Mouse (Mus musculus) embryo, embryonic 9.5 days (tissue): ENCODE measurements at regions not wholly inside any gene's neighbourhood (a gene's known extent, or its start where the extent isn't known, plus 50 kb on each side); places are given as distances from the start of the nearest gene placed in this dataset.

ENCODE experiments used
- DNase-seq: peaks from one replicate; pipeline ENCODE4 v3.0.0-alpha.2; 2017; ENCODE audit errors: extremely low spot score

- no peak for DNase-seq
These were observed 188.1 kb downstream of the Emx2 start for GRCm38 (mm10) chr19:59646231-59646630.

GRCm38 (mm10) chr19:59646656-59647055, 188.5 kb downstream of the Emx2 start:
- DNase-seq, result no peak

DNA sequence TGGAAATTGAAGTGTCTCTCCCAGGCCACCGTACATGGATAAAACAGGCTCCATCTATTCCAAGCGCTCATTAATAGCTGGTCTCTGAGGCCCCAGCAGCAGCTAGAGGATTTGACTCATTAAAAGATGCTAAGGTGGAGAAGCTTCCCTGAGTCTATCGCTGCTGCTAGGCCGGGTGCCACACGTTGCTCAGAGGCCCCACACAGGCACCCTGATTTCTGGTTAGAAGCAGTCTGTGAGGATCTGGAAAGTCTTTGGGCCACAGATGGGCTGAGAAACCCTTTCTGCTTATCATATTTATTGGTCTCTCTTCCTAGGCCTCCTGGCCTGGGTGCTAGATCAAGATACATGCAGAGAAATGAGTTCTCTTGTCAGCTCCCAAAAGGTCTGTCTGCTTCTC, 191.2 kb downstream of the Emx2 start:
- DNase-seq, result no peak

- no peak for DNase-seq
These were observed 192.6 kb downstream of the Emx2 start for GRCm38 (mm10) chr19:59650611-59651329.

- no peak for DNase-seq
These were observed 195.6 kb downstream of the Emx2 start for GRCm38 (mm10) chr19:59653631-59654367.

DNA sequence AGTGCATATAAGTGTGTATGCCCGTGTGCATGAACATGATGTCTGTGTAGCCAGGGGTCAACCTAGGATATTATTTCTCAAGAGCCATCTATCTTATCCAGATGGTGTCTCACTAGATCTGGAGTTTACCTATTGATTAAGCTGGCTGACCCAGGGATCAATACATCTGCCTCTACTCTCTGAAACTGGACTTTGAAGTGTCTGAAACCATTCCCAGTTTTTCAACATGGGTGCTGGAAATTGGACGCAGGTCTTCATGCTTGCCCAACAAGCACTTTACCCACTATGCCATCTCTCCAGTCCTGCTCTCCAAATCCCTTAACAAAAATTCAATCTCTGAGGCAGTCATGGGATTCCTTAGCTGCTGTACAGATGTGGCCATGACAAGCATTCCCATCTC, 197.1 kb downstream of the Emx2 start:
- DNase-seq, result no peak

DNA sequence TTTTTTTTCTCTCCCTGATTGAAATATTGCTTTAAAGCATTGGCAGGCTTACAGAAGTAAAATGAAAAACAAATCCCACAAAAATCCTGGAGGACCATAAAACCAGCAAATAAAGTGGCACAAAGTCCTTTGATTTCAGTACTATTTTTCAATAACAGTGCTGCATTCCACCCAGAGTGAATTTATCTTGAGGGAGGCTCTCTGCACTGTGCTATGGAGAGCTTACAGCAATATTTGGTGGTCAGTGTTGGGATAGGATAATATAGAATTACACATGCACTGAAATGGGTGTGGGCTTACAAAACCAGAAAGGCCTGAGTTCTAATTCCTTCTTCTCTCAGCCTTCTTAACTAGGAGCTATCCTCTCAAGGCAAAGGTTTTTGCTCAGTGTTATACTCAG, 211.6 kb downstream of the Emx2 start:
- DNase-seq, result no peak

DNA sequence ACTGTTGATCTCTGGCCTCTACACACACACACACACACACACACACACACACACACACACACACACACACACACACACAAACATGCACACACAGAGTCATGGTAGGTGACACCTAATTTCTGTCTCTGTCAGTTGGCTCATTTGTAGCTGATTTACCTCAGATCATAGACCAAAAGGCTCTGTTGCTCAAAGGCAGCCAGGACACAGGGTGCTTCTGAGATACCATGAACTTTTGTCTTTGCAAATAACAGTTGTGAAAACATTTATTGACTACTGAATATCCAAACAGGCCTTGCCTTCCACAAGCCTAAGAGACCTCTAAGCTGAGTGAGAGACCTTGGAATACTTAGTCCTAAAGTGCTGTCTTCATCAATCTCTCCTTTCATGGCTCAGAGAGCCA, 215.4 kb downstream of the Emx2 start:
- DNase-seq, result no peak

DNA sequence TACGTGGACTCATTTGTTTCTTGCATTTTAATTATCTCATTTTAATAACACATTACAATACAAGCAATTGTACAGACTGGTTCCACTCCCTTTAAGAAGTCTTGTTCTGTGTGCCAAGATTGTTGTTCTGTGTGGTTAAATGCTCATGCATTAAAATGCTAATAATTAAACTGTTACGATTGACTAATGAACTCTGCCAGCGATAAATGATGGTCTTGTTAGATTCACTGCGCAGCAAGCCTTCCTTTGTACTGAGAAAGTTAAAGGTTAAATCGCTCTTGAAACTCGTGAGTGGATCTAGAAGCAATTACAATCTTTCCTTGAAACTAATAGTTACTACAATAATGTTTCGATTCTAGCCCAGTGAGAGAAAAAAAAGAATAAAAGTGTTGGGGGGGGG, 221.0 kb downstream of the Emx2 start:
- no peak for DNase-seq

DNA sequence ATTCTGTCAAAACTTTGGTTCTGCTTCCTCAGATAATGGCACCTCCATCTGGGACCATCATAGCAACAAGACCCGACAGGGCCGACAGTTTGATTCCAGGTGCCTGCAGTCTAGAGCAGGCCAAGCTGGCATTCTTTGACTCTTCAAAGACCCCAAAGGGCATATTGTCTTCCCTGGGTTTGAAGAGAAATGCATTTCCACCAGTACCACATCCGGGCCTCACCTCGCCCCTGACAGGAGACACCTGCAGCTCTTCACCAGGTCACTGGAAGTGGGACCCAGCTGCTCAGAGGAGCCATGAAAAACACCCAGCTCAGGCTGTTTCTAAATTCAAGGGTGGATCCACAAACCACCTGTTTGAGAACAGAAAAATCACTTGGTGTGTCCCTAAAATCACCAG, 222.2 kb downstream of the Emx2 start:
- no peak for DNase-seq

GRCm38 (mm10) chr19:59684292-59684691, 226.1 kb downstream of the Emx2 start:
- DNase-seq, result no peak

GRCm38 (mm10) chr19:59685826-59686717, 227.9 kb downstream of the Emx2 start:
- DNase-seq, result no peak

DNA sequence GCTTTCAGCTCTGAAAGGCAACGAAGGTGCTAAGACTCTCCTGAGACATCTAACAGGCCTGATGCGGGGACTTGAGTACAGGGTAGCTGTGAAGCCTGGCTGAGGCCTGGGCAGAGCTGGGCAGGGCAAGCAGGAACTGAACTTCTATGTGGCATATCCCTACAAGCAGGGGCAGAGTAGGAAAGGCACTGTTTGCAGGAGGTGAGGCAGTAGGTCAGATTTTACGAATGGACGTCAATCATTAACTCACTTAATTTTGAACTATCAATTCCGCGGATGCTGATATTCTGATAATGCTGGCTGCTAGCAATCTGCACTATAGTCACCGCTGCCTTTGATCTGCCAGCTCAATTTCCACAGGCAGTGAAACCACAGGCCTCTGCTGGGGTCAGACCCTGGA, 229.0 kb downstream of the Emx2 start:
- DNase-seq, result no peak

DNA sequence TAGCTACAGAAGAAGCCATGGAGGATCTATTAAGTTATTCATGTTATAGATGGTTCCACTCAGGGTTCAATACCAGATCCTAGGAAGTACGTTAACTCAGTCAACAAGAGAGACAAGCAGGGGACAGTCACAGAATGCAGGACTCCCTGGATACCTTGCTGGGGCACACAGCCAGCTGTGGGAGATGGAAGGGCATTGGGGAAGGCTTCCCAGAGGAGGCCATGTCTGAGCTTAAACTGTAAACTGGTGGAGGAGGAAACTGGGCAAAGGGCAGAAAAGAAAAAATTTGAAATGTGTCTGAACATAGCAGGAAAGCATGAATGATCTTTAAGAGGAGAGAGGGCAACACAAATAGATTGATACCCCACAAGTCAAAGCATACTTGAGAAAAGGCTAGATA, 229.5 kb downstream of the Emx2 start:
- no peak for DNase-seq

GRCm38 (mm10) chr19:59691541-59692096, 233.4 kb downstream of the Emx2 start:
- DNase-seq, result peak; percentile 14

GRCm38 (mm10) chr19:59697628-59698027, 239.5 kb downstream of the Emx2 start:
- DNase-seq, result no peak

GRCm38 (mm10) chr19:59700187-59700586, 242.0 kb downstream of the Emx2 start:
- no peak for DNase-seq

GRCm38 (mm10) chr19:59707106-59707505, 236.3 kb downstream of the Rab11fip2 start:
- no peak for DNase-seq

GRCm38 (mm10) chr19:59709180-59709579, 234.3 kb downstream of the Rab11fip2 start:
- DNase-seq, result no peak

- no peak for DNase-seq
These were observed 228.4 kb downstream of the Rab11fip2 start for GRCm38 (mm10) chr19:59715086-59715485.

DNA sequence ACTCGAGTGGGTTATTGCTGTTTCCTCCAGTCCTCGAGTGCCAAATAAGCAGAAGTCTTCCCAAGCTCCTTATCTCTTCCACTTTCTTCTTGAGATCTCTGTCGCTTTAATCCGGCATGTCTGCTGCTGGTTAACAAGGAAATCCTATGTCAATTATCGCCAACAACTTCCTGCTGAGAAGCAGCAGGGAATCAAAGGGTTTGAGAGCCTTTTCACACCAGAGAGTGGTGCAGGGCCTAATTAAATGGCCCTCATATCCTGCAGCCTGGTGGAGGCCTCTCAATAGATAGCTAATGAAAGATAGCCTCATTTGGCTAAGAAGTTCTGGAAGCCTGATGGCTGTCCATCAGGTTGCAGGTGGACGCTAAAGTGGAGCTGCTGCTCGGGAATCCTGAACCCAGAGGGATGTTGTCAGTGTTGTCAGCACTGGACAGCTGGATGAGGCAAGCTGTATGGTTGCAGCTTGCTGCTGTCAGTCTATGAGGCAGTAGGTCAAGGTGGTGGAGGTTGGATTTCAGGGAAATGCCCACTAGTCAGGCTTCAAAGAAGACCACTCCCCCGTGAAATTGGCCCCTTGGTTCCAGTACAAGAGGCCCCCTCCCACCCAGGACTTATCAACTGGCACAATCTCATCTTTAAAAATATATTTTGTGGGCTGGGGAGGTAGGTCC, 225.5 kb downstream of the Rab11fip2 start:
- DNase-seq, result no peak

GRCm38 (mm10) chr19:59738541-59738940, 204.9 kb downstream of the Rab11fip2 start:
- DNase-seq, result no peak
